Mouse (Mus musculus) thymus, postnatal 0 days (tissue): ENCODE results near the gene Pkd1. TPM values are rescaled to one million over a fixed set of nuclear protein-coding genes. Genes with fewer than 3 reads are reported as not detected.

ENCODE experiments used
- DNase-seq: peaks from one replicate; pipeline ENCODE4 v3.0.0-alpha.2; 2015; ENCODE audit warnings: low spot score
- polyA plus RNA-seq: library from polyadenylated mRNA; unstranded; fragments of >200 nt; fragmentation: Nextera tagmentation; extraction: Ambion mirVana; gene quantifications from 2 replicates; pipeline ENCODE4 v1.2.1, GENCODE M21; 2015

Gene Pkd1
- polyA plus RNA-seq, 1 experiment from 2014 or later, result 6.4 TPM

GRCm38 (mm10) chr17:24532045-24532444 is 17.6 kb upstream of the Pkd1 start:
- no peak for DNase-seq

GRCm38 (mm10) chr17:24533099-24533992 is 16.3 kb upstream of the Pkd1 start:
- peak; percentile 84 for DNase-seq

GRCm38 (mm10) chr17:24534160-24534718 is 15.4 kb upstream of the Pkd1 start, which contains the start of gene Rab26:
Rab26 (minus strand) TSS chr17:24534210.
- DNase-seq, result no peak

DNA sequence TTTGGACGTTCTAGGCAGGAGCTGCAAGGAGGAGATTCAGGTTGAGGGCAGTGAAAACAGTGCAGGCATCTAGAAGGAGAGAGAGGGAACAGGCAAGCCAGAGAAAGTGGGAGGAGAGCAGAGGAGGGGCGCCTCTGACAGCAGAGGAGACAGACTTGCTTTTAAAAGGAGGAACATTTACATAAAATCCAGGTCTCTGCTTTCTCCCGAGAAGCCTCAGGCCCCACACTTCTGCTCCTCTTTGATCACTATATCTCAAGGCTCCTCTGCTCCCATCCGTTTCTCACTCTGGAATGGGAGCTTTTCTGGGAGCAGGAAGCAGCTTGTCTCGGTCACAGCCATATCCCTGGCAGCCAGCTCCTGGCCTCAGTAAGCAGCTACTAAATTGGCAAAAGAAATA is 14.3 kb upstream of the Pkd1 start:
- no peak for DNase-seq

DNA sequence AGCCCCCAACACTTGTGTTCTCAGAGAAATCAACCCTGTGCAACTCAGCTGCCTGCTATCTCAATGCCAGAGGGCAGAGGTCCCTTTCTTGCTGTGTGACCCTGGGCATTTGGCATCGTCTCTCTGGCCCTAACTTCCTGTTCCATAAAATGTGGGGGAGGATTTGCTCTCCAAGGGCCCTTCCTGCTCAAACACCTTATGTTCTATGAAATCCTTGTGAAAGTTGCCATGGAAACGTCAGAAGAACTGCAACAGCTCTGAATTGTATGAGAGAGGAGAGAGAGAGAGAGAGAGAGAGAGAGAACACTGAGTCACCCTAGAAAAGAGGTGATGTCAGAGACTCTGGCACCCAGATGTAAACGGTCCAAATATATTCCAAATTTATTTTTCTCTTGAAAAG is 12.1 kb upstream of the Pkd1 start:
- no peak for DNase-seq

DNA sequence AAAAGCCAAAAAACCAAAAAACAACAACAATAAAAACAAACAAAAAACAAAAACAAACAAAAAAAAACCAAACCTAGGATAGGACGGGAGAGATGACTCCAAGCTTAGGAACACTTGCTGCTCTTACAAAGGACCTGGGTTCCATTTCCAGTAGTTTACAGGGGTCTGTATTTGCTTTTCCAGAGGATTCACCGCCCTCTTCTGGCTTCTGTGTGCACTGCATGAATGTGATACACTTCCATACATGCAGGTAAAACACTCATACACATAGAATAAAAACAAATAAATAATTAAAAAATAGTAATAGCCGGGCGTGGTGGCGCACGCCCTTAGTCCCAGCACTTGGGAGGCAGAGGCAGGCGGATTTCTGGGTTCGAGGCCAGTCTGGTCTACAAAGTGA is 10.7 kb upstream of the Pkd1 start:
- DNase-seq, result peak; percentile 38

DNA sequence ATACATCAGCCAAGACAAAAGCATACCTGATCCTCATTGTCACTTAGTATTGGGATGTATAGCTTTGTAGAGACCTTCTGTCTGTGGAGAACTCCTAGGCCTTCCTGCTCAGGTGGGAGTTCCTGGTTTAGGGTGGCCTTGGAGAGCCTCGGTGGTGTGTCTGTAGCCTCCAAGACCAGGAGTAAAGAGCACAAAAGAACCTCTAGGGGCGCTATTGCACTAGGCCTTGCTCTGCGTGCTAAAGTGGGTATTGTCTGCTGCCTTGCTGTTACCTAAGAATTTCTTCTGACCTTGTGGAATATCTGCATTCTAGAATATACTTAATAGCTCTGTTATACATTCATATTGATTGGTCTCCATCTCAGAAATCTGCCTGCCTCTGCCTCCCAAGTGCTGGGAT is 9.3 kb upstream of the Pkd1 start:
- peak; percentile 76 for DNase-seq

GRCm38 (mm10) chr17:24544613-24545012 is 5.0 kb upstream of the Pkd1 start:
- DNase-seq, result no peak

- DNase-seq, result no peak
Measured at GRCm38 (mm10) chr17:24545247-24545646, 4.4 kb upstream of the Pkd1 start.

DNA sequence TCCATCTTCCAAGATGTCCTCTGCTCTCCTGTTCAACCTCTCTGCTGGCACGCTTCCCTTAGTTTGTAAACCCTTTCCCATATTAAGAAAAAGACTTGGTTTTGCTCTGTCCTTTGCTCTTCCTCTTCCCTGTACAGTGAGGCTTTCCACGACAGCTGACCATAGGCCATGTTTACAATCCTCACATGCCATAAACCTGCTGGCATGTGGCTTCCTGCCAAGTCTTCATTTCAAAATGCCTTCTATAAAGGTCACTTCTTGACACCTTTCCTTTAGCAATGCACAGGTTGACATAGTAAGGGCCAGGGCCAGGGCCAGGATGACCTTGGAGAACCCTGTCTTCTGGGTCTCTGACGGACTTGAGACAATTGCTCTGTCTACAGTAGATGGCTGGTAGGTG is 3.4 kb upstream of the Pkd1 start:
- no peak for DNase-seq

- peak; percentile 51 for DNase-seq
Measured at GRCm38 (mm10) chr17:24548435-24548834, 1.2 kb upstream of the Pkd1 start.

DNA sequence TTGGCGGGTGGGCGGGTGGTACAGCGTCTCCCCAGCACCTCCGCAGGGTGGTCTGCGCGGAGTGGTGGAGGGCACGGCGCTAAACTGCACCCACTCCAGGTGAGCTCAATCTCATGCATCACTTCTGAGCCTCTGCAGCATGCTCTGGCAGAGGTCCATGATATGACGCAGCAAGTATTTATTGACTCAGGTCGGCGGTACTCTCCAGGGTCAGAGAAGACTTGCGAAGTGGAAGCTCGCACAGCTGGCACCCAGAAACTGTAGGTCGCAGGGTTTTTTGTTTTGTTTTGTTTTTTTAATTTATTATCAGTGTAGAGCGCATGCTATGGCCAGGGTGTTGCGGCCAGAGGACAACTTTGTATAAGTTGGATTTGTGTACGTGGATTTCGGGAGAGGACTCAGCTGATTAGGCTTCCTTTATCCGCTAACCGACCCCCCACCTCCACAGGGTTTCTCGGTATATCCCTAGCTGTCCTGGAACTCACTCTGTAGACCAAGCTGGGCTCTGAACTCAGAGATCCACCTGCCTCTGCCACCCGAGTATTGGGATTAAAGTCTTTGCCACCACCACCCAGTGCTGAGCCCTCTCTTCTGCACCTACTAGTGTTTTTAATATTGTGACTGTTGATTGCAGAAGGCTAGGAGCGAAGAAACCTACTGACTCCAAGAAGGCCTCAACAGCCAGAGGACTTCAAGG is 565 bp upstream of the Pkd1 start:
- peak; percentile 60 for DNase-seq

DNA sequence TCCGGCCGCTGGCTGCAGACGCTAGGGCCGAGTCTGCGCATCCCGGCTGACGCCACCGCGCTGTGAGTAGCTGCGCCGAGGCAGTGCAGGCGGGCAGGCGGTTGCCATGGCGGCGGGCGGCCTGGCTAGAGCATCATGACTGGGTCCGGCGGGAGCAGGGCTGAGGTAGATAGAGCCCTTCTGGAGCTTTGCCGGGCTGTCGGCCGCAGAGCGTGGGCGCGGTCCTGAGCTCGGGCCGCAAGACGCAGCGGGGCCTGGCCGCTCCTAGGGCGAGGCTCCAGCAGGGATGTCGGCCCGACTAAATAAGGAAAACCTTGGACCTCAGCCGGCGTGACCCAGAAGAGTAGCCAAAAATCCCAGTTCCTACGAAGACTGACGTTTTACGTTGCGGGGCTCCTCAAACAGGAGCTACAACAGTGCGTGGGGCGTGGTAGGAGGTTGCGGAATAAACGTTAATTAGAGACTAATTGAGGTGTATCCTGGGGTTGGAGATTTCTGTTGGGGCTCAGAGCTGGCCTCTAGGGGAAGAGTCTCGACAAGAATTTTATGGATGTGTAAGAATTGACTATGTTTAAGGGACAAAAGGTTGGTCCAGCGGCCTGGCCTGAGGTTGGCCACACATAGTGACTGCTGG is 899 bp downstream of the Pkd1 start:
- DNase-seq, result no peak

DNA sequence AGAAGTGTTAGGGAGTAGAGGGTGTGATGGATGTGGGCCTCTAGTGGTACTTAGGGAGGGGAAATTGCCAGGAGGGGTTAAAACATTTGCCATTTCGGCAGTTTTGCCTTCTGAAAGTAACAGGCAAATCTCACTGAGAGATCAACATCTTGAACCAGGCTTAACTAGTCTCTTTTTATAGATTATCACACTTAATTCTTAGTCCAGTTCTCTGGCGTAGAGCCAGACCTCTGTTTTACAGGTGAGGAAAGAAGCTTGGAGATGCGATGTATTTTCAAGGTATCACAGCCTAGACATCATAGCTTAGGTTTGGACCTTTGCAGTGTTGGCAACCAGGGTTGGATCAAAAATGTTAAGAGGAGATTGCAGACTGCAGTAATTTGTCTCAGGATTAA is 1.4 kb downstream of the Pkd1 start:
- DNase-seq, result no peak

DNA sequence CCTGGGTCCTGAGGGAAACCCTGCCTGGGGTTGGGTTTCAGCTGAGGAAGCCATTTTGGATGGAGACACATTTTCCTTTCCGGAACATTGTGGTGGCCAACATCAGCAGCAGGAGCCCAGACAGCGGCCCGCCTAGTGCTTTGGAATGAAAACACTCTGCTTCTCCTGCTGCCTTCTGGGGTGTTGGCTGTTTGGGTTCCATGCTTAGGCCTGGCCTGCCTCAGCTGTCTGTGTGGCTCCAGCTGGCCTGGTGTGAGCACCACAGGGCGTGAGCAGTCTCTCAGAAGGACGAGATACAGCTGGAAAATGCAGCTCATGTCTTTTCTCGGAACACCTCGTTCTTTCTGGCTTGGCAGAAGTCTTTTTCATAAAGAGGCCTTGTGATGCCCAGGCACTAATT is 7.5 kb downstream of the Pkd1 start:
- no peak for DNase-seq

- DNase-seq, result no peak
Measured at GRCm38 (mm10) chr17:24558600-24559099, 9.0 kb downstream of the Pkd1 start.

- no peak for DNase-seq
Measured at GRCm38 (mm10) chr17:24559146-24559545, 9.5 kb downstream of the Pkd1 start.

- DNase-seq, result no peak
Measured at GRCm38 (mm10) chr17:24560301-24561028, 10.8 kb downstream of the Pkd1 start.

GRCm38 (mm10) chr17:24561592-24561991 is 12.0 kb downstream of the Pkd1 start:
- no peak for DNase-seq

- no peak for DNase-seq
Measured at GRCm38 (mm10) chr17:24563638-24564037, 14.0 kb downstream of the Pkd1 start.

DNA sequence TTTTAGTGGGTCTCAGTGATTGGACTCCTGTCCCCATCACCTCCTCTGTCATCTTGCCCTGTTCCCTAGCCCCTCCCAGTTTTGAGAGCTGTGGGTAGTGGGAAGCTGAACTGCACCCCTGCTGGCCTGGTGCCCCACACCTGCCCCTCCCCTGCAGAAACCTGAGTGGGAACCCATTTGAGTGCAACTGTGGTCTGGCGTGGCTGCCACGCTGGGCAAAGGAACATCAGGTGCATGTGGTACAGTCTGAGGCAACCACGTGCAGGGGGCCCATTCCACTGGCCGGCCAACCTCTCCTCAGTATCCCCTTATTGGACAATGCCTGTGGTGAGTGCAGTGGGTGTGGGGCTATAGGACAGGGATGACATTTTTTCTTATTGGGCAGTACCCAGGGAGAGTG is 14.8 kb downstream of the Pkd1 start:
- no peak for DNase-seq
